Mouse (Mus musculus): ENCODE measurements around the gene Hacl1.

- TF ChIP-seq POLR2A (IDR thresholded peaks at IDR 0.05; ENCODE audit: low read depth, low read length) = no peak
- TF ChIP-seq CTCF (IDR thresholded peaks at IDR 0.05; ENCODE audit: extremely low read depth, insufficient read length, insufficient replicate concordance, low read depth, low read length) = no peak
Observed at GRCm38 (mm10) chr14:31671635-31672320, 30.7 kb upstream of the Hacl1 start.

All from small intestine, adult 2 months (tissue).